Mouse (Mus musculus) heart, adult 2 months (tissue): ENCODE measurements around the gene Tinf2.

Source experiments
- CTCF ChIP-seq: fragments of 200-600 bp; IDR thresholded peaks from 2 replicates; pipeline ENCODE4 v1.8.1; 2022; ENCODE audit warnings: antibody characterized with exemption, mild to moderate bottlenecking, moderate library complexity
- EP300 ChIP-seq: fragments of 200-500 bp; IDR thresholded peaks from 2 replicates; pipeline ENCODE4 v1.6.1; 2011; ENCODE audit warnings: low read depth, low read length, control low read depth; ENCODE audit not compliant: insufficient read depth
- POLR2A ChIP-seq: fragments of 200-500 bp; IDR thresholded peaks from 2 replicates; pipeline ENCODE4 v1.6.1; 2011; ENCODE audit warnings: mild to moderate bottlenecking, low read depth, low read length, control low read depth; ENCODE audit not compliant: insufficient read depth

DNA sequence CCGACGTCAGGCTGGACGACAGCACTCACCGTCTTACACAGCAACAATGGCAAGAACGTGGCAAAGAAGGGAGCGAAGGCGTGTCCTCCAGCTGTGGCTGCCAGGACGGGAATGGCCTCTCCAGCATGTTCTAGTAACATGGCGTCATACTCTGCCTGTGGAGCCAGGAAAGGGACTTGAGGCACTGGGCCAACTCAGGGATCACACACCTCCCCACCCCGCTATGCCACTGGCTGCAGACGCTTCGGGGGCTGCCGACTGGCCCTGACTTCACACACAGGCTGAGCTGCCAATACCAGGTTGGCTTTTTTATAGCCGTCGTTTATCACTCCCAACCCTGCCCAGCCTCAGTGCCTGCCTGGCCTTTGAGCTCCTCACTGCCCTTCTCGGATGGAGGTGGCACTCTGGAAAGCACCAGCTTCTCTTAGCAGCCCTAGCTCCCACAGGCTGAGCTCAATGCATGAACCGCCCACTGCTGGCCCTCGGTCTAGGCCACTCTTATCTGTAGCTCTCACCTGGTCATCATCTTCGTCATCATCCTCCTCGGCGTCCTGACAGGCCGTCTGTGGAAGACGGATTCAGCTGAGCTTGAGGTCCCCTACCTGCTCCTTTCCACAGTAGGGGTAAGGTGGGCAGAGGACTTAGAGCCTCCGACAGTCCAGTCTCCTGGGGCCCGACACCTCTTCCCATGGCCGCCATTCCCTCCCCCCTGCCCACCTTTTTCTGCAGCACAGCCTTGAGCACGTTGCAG lies 53.4 kb downstream of the Tinf2 start:
- no peak for TF ChIP-seq CTCF
- no peak for TF ChIP-seq EP300
- no peak for TF ChIP-seq POLR2A
